Mouse (Mus musculus) hindbrain, embryonic 13.5 days (tissue): ENCODE data around the gene Syt11. TPM values are rescaled to one million over a fixed set of nuclear protein-coding genes. Genes with fewer than 3 reads are reported as not detected.

Experiments used
- ATAC-seq: fragments of 200-750 bp; cut with Nextera tagmentation; 2 replicates; pipeline ENCODE4 v1.8.0; 2017; ENCODE audit warnings: moderate TSS enrichment; ENCODE audit not compliant: low FRiP score
- H3K27ac ChIP-seq: fragments of 300-500 bp; sonication (generic); 2 replicates; pipeline ENCODE4 v1.5.1; 2015; ENCODE audit warnings: inconsistent platforms, mild to moderate bottlenecking, moderate library complexity
- H3K27me3 ChIP-seq: fragments of 300-500 bp; sonication (generic); 2 replicates; pipeline ENCODE4 v1.6.1; 2015; ENCODE audit warnings: mild to moderate bottlenecking, inconsistent platforms
- H3K36me3 ChIP-seq: fragments of 300-500 bp; sonication (generic); 2 replicates; pipeline ENCODE4 v1.6.1; 2015; ENCODE audit warnings: mild to moderate bottlenecking, inconsistent platforms
- H3K4me1 ChIP-seq: fragments of 300-500 bp; sonication (generic); replicated peaks from 2 replicates; pipeline ENCODE4 v1.6.1; 2015; ENCODE audit warnings: inconsistent platforms
- H3K4me2 ChIP-seq: fragments of 300-500 bp; sonication (generic); 2 replicates; pipeline ENCODE4 v1.6.1; 2015; ENCODE audit warnings: inconsistent platforms, mild to moderate bottlenecking, moderate library complexity
- H3K4me3 ChIP-seq: fragments of 300-500 bp; sonication (generic); 2 replicates; pipeline ENCODE4 v1.5.1; 2015; ENCODE audit warnings: mild to moderate bottlenecking, inconsistent platforms
- H3K9ac ChIP-seq: fragments of 300-500 bp; sonication (generic); 2 replicates; pipeline ENCODE4 v1.6.1; 2015; ENCODE audit warnings: mild to moderate bottlenecking, inconsistent platforms
- H3K9me3 ChIP-seq: fragments of 300-500 bp; sonication (generic); 2 replicates; pipeline ENCODE4 v1.6.1; 2016; ENCODE audit warnings: inconsistent platforms
- WGBS: fragments of 180-500 bp; shearing (Covaris S2); methylation state at CpG from one replicate; pipeline ENCODE4 v1.1.7; 2015; 5-methylcytosine and 5-hydroxymethylcytosine counted together
- polyA plus RNA-seq: library from polyadenylated mRNA; unstranded; fragments of >200 nt; fragmentation: Nextera tagmentation; extraction: Ambion mirVana; gene quantifications from 2 replicates; pipeline ENCODE4 v1.2.1, GENCODE M21; 2015

Syt11 gene
- polyA plus RNA-seq, 1 experiment from 2014 or later: 215 TPM

DNA sequence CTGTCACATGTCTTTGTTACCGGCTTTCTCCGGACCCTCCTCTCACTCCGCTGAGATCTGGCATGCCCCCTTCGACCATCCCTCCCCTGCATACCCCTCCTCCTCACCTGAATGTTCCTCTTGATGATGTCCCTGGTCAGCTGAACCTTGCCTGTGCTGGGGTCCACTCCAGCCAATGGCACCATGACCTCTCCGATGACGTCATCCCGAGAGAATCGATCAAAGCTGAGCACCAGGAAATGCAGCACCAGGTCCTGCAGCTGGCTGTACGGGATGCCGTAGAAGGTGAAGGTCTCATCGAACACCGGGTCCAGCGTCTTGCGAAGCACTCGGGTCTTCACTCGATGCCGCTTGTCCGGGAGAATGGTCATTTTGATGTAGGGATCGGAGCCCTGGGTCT is 13.3 kb downstream of the Syt11 start:
- H3K4me1 ChIP-seq: peaks cover 57% of the 10 kb centered on the region
- WGBS: 94% methylated on average over 19 of the region's 19 CpGs
- H3K27me3 ChIP-seq: no peaks in the 10 kb centered on the region
- H3K36me3 ChIP-seq: peaks cover 70% of the 10 kb centered on the region
- no peak for ATAC-seq
- H3K4me2 ChIP-seq: no peak overlapping the region
- H3K4me3 ChIP-seq: no peak overlapping the region
- H3K27ac ChIP-seq: peak overlapping the region; percentile 48
- H3K9ac ChIP-seq: no peak overlapping the region
- no peaks in the 10 kb centered on the region for H3K9me3 ChIP-seq

- H3K4me3 ChIP-seq: no peak overlapping the region
- peak; percentile 86 for ATAC-seq
- peaks cover 69% of the 10 kb centered on the region for H3K4me1 ChIP-seq
- H3K4me2 ChIP-seq: peak overlapping the region; percentile 27
- no peaks in the 10 kb centered on the region for H3K9me3 ChIP-seq
- H3K36me3 ChIP-seq: peaks cover 81% of the 10 kb centered on the region
- WGBS: 6% methylated on average over 5 of the region's 5 CpGs
- H3K27ac ChIP-seq: peak overlapping the region; percentile 90
- peak overlapping the region; percentile 53 for H3K9ac ChIP-seq
- no peaks in the 10 kb centered on the region for H3K27me3 ChIP-seq
Measured at GRCm38 (mm10) chr3:88758045-88758500, 16.9 kb downstream of the Syt11 start.

DNA sequence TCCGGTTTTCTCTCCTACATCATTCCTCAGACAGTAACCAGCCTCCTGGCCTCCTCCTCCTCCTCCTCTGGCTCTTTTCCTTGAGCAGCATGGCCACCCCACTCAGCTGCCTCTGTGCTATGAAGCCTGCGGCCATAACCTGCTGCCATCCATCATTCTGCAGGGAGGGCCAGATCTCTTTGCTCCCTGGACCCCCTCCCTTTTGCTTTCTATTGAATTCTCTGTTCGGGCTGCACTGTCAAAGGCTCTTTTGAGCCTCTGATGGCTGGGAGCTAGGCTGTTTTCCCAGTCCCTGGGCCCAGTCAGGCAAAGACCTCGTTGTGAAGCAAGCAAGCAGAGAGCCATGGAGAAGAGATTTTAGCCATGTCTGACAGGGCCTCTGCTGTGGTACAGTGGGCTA is 18.7 kb downstream of the Syt11 start:
- WGBS: 26% methylated on average over 4 of the region's 4 CpGs
- Histone ChIP-seq H3K36me3 (peaks cover 81% of the 10 kb centered on the region), H3K4me1 (peaks cover 60% of the 10 kb centered on the region), H3K9me3 (no peaks in the 10 kb centered on the region), H3K4me3 (no peak overlapping the region), H3K4me2 (peak overlapping the region; percentile 25), H3K27me3 (no peaks in the 10 kb centered on the region), H3K27ac (peak overlapping the region; percentile 90), H3K9ac (peak overlapping the region; percentile 60)
- ATAC-seq: peak; percentile 31; the same call in 1 of the 2 replicates

- Histone ChIP-seq H3K36me3 (peaks cover 81% of the 10 kb centered on the region), H3K27ac (peak overlapping the region; percentile 52; the same call in 1 of the 2 replicates), H3K9ac (no peak overlapping the region), H3K4me1 (peaks cover 57% of the 10 kb centered on the region), H3K27me3 (no peaks in the 10 kb centered on the region), H3K9me3 (no peaks in the 10 kb centered on the region), H3K4me2 (peak overlapping the region; percentile 25; the same call in 1 of the 2 replicates), H3K4me3 (no peak overlapping the region)
- WGBS: 75% methylated on average over 3 of the region's 3 CpGs
- ATAC-seq: no peak
Measured at GRCm38 (mm10) chr3:88755541-88755940, 19.4 kb downstream of the Syt11 start.

GRCm38 (mm10) chr3:88754283-88754682 is 20.7 kb downstream of the Syt11 start:
- no peak overlapping the region for H3K27ac ChIP-seq
- 85% methylated on average over 4 of the region's 4 CpGs for WGBS
- H3K4me1 ChIP-seq: peaks cover 47% of the 10 kb centered on the region
- no peaks in the 10 kb centered on the region for H3K27me3 ChIP-seq
- H3K4me2 ChIP-seq: no peak overlapping the region
- peaks cover 80% of the 10 kb centered on the region for H3K36me3 ChIP-seq
- no peak overlapping the region for H3K4me3 ChIP-seq
- no peak overlapping the region for H3K9ac ChIP-seq
- no peaks in the 10 kb centered on the region for H3K9me3 ChIP-seq
- ATAC-seq: no peak

DNA sequence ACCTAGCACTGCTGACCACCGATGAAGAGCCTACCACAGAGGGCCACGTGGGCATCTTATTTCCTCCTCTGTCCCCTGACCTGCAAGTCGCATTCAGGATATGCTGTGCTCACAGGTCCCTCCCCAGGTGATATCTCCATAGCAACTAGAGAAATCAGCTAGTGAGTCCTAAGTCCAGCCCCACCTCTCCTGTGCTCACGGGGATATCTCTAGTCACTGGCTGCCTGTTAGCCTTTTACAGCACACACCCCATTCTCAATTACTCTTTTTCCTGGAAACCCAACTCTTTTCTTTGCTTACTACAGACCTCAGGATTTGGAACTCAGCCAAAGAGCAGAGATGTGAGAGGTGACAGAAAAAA is 28.1 kb downstream of the Syt11 start:
- no peak overlapping the region for H3K4me2 ChIP-seq
- H3K9ac ChIP-seq: no peak overlapping the region
- H3K4me3 ChIP-seq: no peak overlapping the region
- peaks cover 88% of the 10 kb centered on the region for H3K36me3 ChIP-seq
- ATAC-seq: no peak
- 0 out of 2 replicates have a peak, but pooled peaks cover 3% of the 10 kb centered on the region for H3K4me1 ChIP-seq
- no peak overlapping the region for H3K27ac ChIP-seq
- H3K27me3 ChIP-seq: no peaks in the 10 kb centered on the region
- H3K9me3 ChIP-seq: peaks cover 19% of the 10 kb centered on the region
- WGBS: 91% methylated on average over 4 of the region's 4 CpGs

DNA sequence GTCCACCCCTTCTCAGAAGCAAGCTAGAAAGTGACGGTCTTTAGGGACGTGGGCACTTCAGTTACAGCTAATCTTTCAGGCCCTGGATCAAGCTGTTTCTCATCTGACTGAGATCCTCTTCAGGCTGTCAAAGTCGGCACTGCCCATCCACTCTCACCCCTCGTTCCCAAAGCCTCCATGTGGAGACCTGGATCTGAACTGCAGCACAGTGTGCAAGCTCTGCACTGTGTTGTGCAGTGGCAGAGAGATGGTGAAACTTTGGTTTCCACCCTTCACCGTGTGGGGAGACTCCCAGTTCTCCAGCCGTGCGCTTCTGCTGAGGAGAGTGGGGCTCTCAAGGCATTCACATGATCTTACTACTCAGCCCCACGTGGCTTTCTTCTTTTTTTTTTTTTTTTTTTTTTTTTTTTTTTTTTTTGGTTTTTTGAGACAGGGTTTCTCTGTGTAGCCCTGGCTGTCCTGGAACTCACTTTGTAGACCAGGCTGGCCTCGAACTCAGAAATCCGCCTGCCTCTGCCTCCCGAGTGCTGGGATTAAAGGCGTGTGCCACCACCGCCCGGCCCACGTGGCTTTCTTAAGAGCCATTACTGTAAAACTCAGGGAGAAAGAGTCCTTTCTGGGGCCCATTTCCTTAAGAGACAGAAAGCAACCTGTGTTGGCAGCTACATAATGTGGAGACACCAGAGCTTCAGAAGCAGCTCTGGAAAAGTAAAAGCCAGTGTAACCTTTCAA is 28.7 kb downstream of the Syt11 start:
- WGBS: 94% methylated on average over 14 of the region's 15 CpGs
- Histone ChIP-seq H3K9ac (no peak overlapping the region), H3K4me3 (no peak overlapping the region), H3K27ac (no peak overlapping the region), H3K9me3 (peaks cover 19% of the 10 kb centered on the region), H3K27me3 (no peaks in the 10 kb centered on the region), H3K4me2 (no peak overlapping the region), H3K4me1 (0 out of 2 replicates have a peak, but pooled peaks cover 3% of the 10 kb centered on the region), H3K36me3 (peaks cover 88% of the 10 kb centered on the region)
- ATAC-seq: no peak

GRCm38 (mm10) chr3:88745534-88745933 is 29.4 kb downstream of the Syt11 start:
- Histone ChIP-seq H3K36me3 (peaks cover 81% of the 10 kb centered on the region), H3K4me1 (0 out of 2 replicates have a peak, but pooled peaks cover 3% of the 10 kb centered on the region), H3K27ac (peak overlapping the region; percentile 19; the same call in 1 of the 2 replicates), H3K9ac (no peak overlapping the region), H3K9me3 (peaks cover 19% of the 10 kb centered on the region), H3K4me2 (no peak overlapping the region), H3K4me3 (no peak overlapping the region), H3K27me3 (no peaks in the 10 kb centered on the region)
- ATAC-seq: no peak
- 93% methylated on average over 9 of the region's 9 CpGs for WGBS

- Histone ChIP-seq H3K36me3 (peaks cover 55% of the 10 kb centered on the region), H3K9me3 (no peaks in the 10 kb centered on the region), H3K9ac (no peak overlapping the region), H3K4me3 (no peak overlapping the region), H3K4me2 (no peak overlapping the region), H3K4me1 (0 out of 2 replicates have a peak, but pooled peaks cover under 1% of the 10 kb centered on the region), H3K27me3 (no peaks in the 10 kb centered on the region), H3K27ac (no peak overlapping the region)
- no peak for ATAC-seq
- WGBS: 98% methylated on average over 3 of the region's 3 CpGs
Measured at GRCm38 (mm10) chr3:88740147-88740546, 34.8 kb downstream of the Syt11 start.

- no peak for ATAC-seq
- no peak overlapping the region for H3K4me2 ChIP-seq
- H3K9ac ChIP-seq: no peak overlapping the region
- peaks cover 41% of the 10 kb centered on the region for H3K36me3 ChIP-seq
- no peaks in the 10 kb centered on the region for H3K27me3 ChIP-seq
- no peaks in the 10 kb centered on the region for H3K9me3 ChIP-seq
- no peaks in the 10 kb centered on the region for H3K4me1 ChIP-seq
- H3K4me3 ChIP-seq: no peak overlapping the region
- 65% methylated on average over 3 of the region's 3 CpGs for WGBS
- no peak overlapping the region for H3K27ac ChIP-seq
Measured at GRCm38 (mm10) chr3:88738641-88739040, 36.3 kb downstream of the Syt11 start.

DNA sequence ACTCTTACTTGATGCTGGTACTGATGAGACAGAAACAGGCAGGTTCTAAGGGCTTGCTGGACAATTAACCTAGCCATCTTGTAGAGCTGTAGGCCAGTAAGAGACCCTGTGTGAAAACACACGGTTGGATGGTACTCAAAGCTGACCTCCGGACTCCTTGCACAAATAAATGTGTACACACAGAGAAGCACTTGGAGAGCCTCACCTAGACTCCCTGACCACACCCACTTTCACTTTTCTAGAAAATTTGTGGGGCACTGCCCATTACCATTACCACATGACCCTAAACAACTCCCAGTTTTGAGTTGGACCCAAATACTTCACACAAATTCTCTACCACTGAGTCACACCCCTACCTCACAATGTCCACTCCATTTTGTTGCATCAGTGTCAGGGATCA is 38.4 kb downstream of the Syt11 start:
- 97% methylated on average over 2 of the region's 2 CpGs for WGBS
- Histone ChIP-seq H3K9me3 (no peaks in the 10 kb centered on the region), H3K4me1 (no peaks in the 10 kb centered on the region), H3K27ac (no peak overlapping the region), H3K9ac (no peak overlapping the region), H3K36me3 (peaks cover 41% of the 10 kb centered on the region), H3K27me3 (no peaks in the 10 kb centered on the region), H3K4me3 (no peak overlapping the region), H3K4me2 (no peak overlapping the region)
- ATAC-seq: no peak

- Histone ChIP-seq H3K27ac (no peak overlapping the region; the same call in 1 of the 2 replicates), H3K9ac (no peak overlapping the region), H3K4me2 (0 out of 2 replicates have a peak overlapping the region, but pooled peaks have one; percentile 86), H3K4me1 (peaks cover 24% of the 10 kb centered on the region), H3K36me3 (peaks cover 41% of the 10 kb centered on the region), H3K9me3 (no peaks in the 10 kb centered on the region), H3K4me3 (peak overlapping the region; percentile 1; the same call in 1 of the 2 replicates), H3K27me3 (no peaks in the 10 kb centered on the region)
- ATAC-seq: no peak
- 73% methylated on average over 2 of the region's 2 CpGs for WGBS
Measured at GRCm38 (mm10) chr3:88719098-88719497, 55.9 kb downstream of the Syt11 start.

DNA sequence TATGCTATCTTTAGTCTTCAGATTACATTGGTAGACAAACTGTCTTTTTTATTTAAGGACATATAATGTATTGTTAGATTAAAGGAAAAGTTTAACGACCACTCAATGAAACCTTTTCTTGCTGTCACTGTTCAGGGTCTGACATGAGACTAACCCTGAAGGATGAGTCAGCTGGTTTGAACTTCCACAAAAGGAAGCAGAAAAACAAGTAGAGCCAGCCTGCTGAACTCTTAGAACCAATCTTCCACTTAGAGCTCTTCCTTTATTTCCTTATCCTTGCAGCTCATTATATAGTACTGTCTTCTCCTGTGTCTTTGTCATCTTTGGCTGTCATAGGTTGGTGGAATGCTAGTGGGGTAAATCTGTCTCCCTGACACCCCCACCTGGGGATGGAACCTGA is 57.1 kb downstream of the Syt11 start:
- H3K9me3 ChIP-seq: no peaks in the 10 kb centered on the region
- H3K4me1 ChIP-seq: peaks cover 24% of the 10 kb centered on the region
- H3K27ac ChIP-seq: no peak overlapping the region
- H3K4me2 ChIP-seq: peak overlapping the region; percentile 86
- WGBS: 72% methylated on average over 1 of the region's 1 CpGs
- ATAC-seq: no peak
- peaks cover 40% of the 10 kb centered on the region for H3K36me3 ChIP-seq
- H3K27me3 ChIP-seq: no peaks in the 10 kb centered on the region
- 0 out of 2 replicates have a peak overlapping the region, but pooled peaks have one; percentile 56 for H3K9ac ChIP-seq
- H3K4me3 ChIP-seq: peak overlapping the region; percentile 75
